Mouse (Mus musculus) intestine, embryonic 14.5 days (tissue): ENCODE measurements around the gene Unkl. TPM values are rescaled to one million over a fixed set of nuclear protein-coding genes. Genes with fewer than 3 reads are reported as not detected.
A peak's percentile ranks its signal among the peaks of the same experiment; 100 is the strongest.

Source experiments
- ATAC-seq: fragments of 200-750 bp; cut with Nextera tagmentation; replicated peaks from 2 replicates; pipeline ENCODE4 v1.8.0; 2017; ENCODE audit warnings: low read depth, moderate number of reproducible peaks, moderate TSS enrichment, moderate library complexity; ENCODE audit not compliant: low FRiP score, low TSS enrichment
- DNase-seq: peaks from one replicate; pipeline ENCODE4 v3.0.0-alpha.2; 2018; ENCODE audit warnings: low spot score
- H3K27ac ChIP-seq: fragments of 300-500 bp; sonication (generic); 2 replicates; pipeline ENCODE4 v1.5.1; 2014; ENCODE audit warnings: low read depth, mild to moderate bottlenecking, control low read depth
- H3K27me3 ChIP-seq: fragments of 300-500 bp; sonication (generic); replicated peaks from 2 replicates; pipeline ENCODE4 v1.6.1; 2014; ENCODE audit warnings: low read length, control low read depth; ENCODE audit not compliant: control insufficient read depth, insufficient read depth
- H3K36me3 ChIP-seq: fragments of 300-500 bp; sonication (generic); 2 replicates; pipeline ENCODE4 v1.6.1; 2014; ENCODE audit warnings: low read length, control low read depth; ENCODE audit not compliant: control insufficient read depth, insufficient read depth
- H3K4me1 ChIP-seq: fragments of 300-500 bp; sonication (generic); replicated peaks from 2 replicates; pipeline ENCODE4 v1.6.1; 2014; ENCODE audit warnings: low read length, control low read depth, mixed read lengths; ENCODE audit not compliant: control insufficient read depth, insufficient read depth
- H3K4me2 ChIP-seq: fragments of 300-500 bp; sonication (generic); 2 replicates; pipeline ENCODE4 v1.6.1; 2014; ENCODE audit warnings: low read length
- H3K4me3 ChIP-seq: fragments of 300-500 bp; sonication (generic); 2 replicates; pipeline ENCODE4 v1.5.1; 2014; ENCODE audit warnings: low read depth, low read length, control low read depth, mixed read lengths
- H3K9ac ChIP-seq: fragments of 300-500 bp; sonication (generic); 2 replicates; pipeline ENCODE4 v1.6.1; 2014; ENCODE audit warnings: mild to moderate bottlenecking, low read length
- H3K9me3 ChIP-seq: fragments of 300-500 bp; sonication (generic); 2 replicates; pipeline ENCODE4 v1.6.1; 2016; ENCODE audit warnings: low read length, control low read depth; ENCODE audit not compliant: control insufficient read depth
- WGBS: fragments of 180-500 bp; shearing (Covaris S2); extraction: QIAGEN DNeasy Blood & Tissue Kit; methylation state at CpG from one replicate; pipeline ENCODE4 v1.1.7; 2014; 5-methylcytosine and 5-hydroxymethylcytosine counted together
- polyA plus RNA-seq: library from polyadenylated mRNA; unstranded; fragments of >200 nt; fragmentation: Nextera tagmentation; extraction: Ambion mirVana; gene quantifications from 2 replicates; pipeline ENCODE4 v1.2.1, GENCODE M21; 2014

Unkl gene
- polyA plus RNA-seq, result 4.8 and 6.2 TPM in 2 replicates

GRCm38 (mm10) chr17:25188150-25189031, at the start of gene Unkl:
Gene Unkl (plus strand): TSS chr17:25188397.
- ATAC-seq (peak; percentile 39; the same call in 1 of the 2 replicates), DNase-seq (peak; percentile 86)
- Histone ChIP-seq H3K4me1 (peaks cover 20% of the 10 kb centered on the region), H3K36me3 (peaks cover 26% of the 10 kb centered on the region), H3K27ac (peak within 1 kb of the TSS; percentile 77), H3K9ac (peak within 1 kb of the TSS; percentile 91), H3K9me3 (no peaks in the 10 kb centered on the region), H3K27me3 (no peaks in the 10 kb centered on the region), H3K4me2 (peak within 1 kb of the TSS; percentile 85), H3K4me3 (peak within 1 kb of the TSS; percentile 84)
- WGBS, result under 1% methylated on average over 90 of the region's 104 CpGs

GRCm38 (mm10) chr17:25138803-25139202, 49.4 kb upstream of the Unkl start:
- Histone ChIP-seq H3K36me3 (0 out of 2 replicates have a peak, but pooled peaks cover 1% of the 10 kb centered on the region), H3K9me3 (no peaks in the 10 kb centered on the region), H3K4me3 (no peak overlapping the region), H3K4me2 (no peak overlapping the region), H3K4me1 (peaks cover 8% of the 10 kb centered on the region), H3K9ac (no peak overlapping the region), H3K27ac (no peak overlapping the region), H3K27me3 (no peaks in the 10 kb centered on the region)
- WGBS, result 96% methylated on average over 1 of the region's 1 CpGs
- DNase-seq (no peak), ATAC-seq (no peak)

- no peaks in the 10 kb centered on the region for H3K27me3 ChIP-seq
- ATAC-seq (no peak), DNase-seq (no peak)
- H3K4me2 ChIP-seq, result no peak overlapping the region
- no peak overlapping the region for H3K9ac ChIP-seq
- H3K4me1 ChIP-seq, result no peaks in the 10 kb centered on the region
- peaks cover 5% of the 10 kb centered on the region; the same call in 1 of the 2 replicates for H3K36me3 ChIP-seq
- no peak overlapping the region for H3K4me3 ChIP-seq
- 64% methylated on average over 4 of the region's 4 CpGs for WGBS
- no peak overlapping the region for H3K27ac ChIP-seq
- H3K9me3 ChIP-seq, result no peaks in the 10 kb centered on the region
Measured at GRCm38 (mm10) chr17:25139960-25140359, 48.2 kb upstream of the Unkl start.

- Histone ChIP-seq H3K9me3 (no peaks in the 10 kb centered on the region), H3K27me3 (no peaks in the 10 kb centered on the region), H3K4me1 (no peaks in the 10 kb centered on the region), H3K9ac (no peak within 1 kb of the TSS), H3K27ac (no peak within 1 kb of the TSS), H3K4me2 (no peak within 1 kb of the TSS), H3K4me3 (no peak within 1 kb of the TSS), H3K36me3 (peaks cover 34% of the 10 kb centered on the region)
- no peak for ATAC-seq
- DNase-seq, result no peak
- 100% methylated on average over 1 of the region's 1 CpGs for WGBS
Measured at GRCm38 (mm10) chr17:25162161-25162560, 26.0 kb upstream of the Unkl start, which contains the start of gene Ccdc154. Gene Ccdc154 (plus strand): TSS chr17:25162461.

GRCm38 (mm10) chr17:25163387-25163786, 24.8 kb upstream of the Unkl start:
- Histone ChIP-seq H3K36me3 (peaks cover 25% of the 10 kb centered on the region), H3K27me3 (no peaks in the 10 kb centered on the region), H3K27ac (no peak overlapping the region), H3K9ac (no peak overlapping the region), H3K4me3 (no peak overlapping the region), H3K9me3 (no peaks in the 10 kb centered on the region), H3K4me1 (no peaks in the 10 kb centered on the region), H3K4me2 (no peak overlapping the region)
- DNase-seq (no peak), ATAC-seq (no peak)
- WGBS, result 66% methylated on average over 7 of the region's 7 CpGs

GRCm38 (mm10) chr17:25164770-25165169, 23.4 kb upstream of the Unkl start:
- DNase-seq, result no peak
- ATAC-seq, result no peak
- Histone ChIP-seq H3K4me3 (no peak overlapping the region), H3K27ac (no peak overlapping the region), H3K9me3 (no peaks in the 10 kb centered on the region), H3K4me2 (no peak overlapping the region), H3K9ac (no peak overlapping the region), H3K36me3 (peaks cover 15% of the 10 kb centered on the region), H3K4me1 (no peaks in the 10 kb centered on the region), H3K27me3 (no peaks in the 10 kb centered on the region)
- 87% methylated on average over 3 of the region's 3 CpGs for WGBS

- no peak overlapping the region for H3K4me3 ChIP-seq
- no peak; the same call in 1 of the 2 replicates for ATAC-seq
- no peak overlapping the region for H3K4me2 ChIP-seq
- H3K36me3 ChIP-seq, result 0 out of 2 replicates have a peak, but pooled peaks cover 3% of the 10 kb centered on the region
- H3K27me3 ChIP-seq, result no peaks in the 10 kb centered on the region
- no peaks in the 10 kb centered on the region for H3K9me3 ChIP-seq
- WGBS, result 43% methylated on average over 6 of the region's 6 CpGs
- DNase-seq, result no peak
- H3K9ac ChIP-seq, result no peak overlapping the region
- no peaks in the 10 kb centered on the region for H3K4me1 ChIP-seq
- no peak overlapping the region for H3K27ac ChIP-seq
Measured at GRCm38 (mm10) chr17:25165970-25166671, 22.1 kb upstream of the Unkl start.

- ATAC-seq, result no peak
- 85% methylated on average over 2 of the region's 2 CpGs for WGBS
- no peak overlapping the region for H3K9ac ChIP-seq
Measured at GRCm38 (mm10) chr17:25169706-25170105, 18.5 kb upstream of the Unkl start.

More at GRCm38 (mm10) chr17:25169706-25170105, 18.5 kb upstream of the Unkl start:
- no peak for DNase-seq
- H3K27me3 ChIP-seq, result no peaks in the 10 kb centered on the region
- no peak overlapping the region for H3K4me2 ChIP-seq
- H3K4me3 ChIP-seq, result no peak overlapping the region
- no peaks in the 10 kb centered on the region for H3K9me3 ChIP-seq
- no peak overlapping the region for H3K27ac ChIP-seq
- H3K4me1 ChIP-seq, result no peaks in the 10 kb centered on the region
- H3K36me3 ChIP-seq, result no peaks in the 10 kb centered on the region
